Mouse (Mus musculus) spleen, adult 18-20 months (tissue): Measurements from ENCODE around the gene Nr5a2.
"Not testable (repeated sequence)": the region's sequence is repeated elsewhere in the genome, so short reads cannot be mapped to it uniquely, and the experiment has no call there.

Experiments used
- DNase-seq, 2 experiments: peaks; one replicate each; pipeline ENCODE4 v3.0.0; 2022; ENCODE audit warnings: mixed read lengths in 2 of 2

Nr5a2 gene

GRCm38 (mm10) chr1:136832305-136833152 lies 127.7 kb downstream of the Nr5a2 start:
- no peak for DNase-seq

GRCm38 (mm10) chr1:136830992-136831391 lies 129.3 kb downstream of the Nr5a2 start:
- DNase-seq: no peak

GRCm38 (mm10) chr1:136829931-136830330 lies 130.3 kb downstream of the Nr5a2 start:
- DNase-seq: no peak

GRCm38 (mm10) chr1:136823897-136824296 lies 136.4 kb downstream of the Nr5a2 start:
- DNase-seq: no peak

- DNase-seq: no peak
Measured at GRCm38 (mm10) chr1:136800625-136801024, 159.6 kb downstream of the Nr5a2 start.

- DNase-seq: no peak
Measured at GRCm38 (mm10) chr1:136796361-136797090, 163.7 kb downstream of the Nr5a2 start.

GRCm38 (mm10) chr1:136792957-136793883 lies 167.0 kb downstream of the Nr5a2 start:
- DNase-seq: not testable (repeated sequence)
